Mouse (Mus musculus) kidney, adult 2 months (tissue): ENCODE measurements around the gene Fut11. TPM values are rescaled to one million over a fixed set of nuclear protein-coding genes. Genes with fewer than 3 reads are reported as not detected.

ENCODE experiments used
- DNase-seq: peaks from one replicate; pipeline ENCODE4 v3.0.0; 2021
- H3K27ac ChIP-seq: fragments of 200-500 bp; 2 replicates; pipeline ENCODE4 v1.5.1; 2012; ENCODE audit warnings: low read depth, low read length, control low read depth, inconsistent platforms; ENCODE audit not compliant: insufficient read depth
- H3K27me3 ChIP-seq: fragments of 200-500 bp; replicated peaks from 2 replicates; pipeline ENCODE4 v1.6.1; 2012; ENCODE audit warnings: mild to moderate bottlenecking, moderate library complexity, low read length, inconsistent platforms; ENCODE audit not compliant: control insufficient read depth, insufficient read depth
- H3K36me3 ChIP-seq: fragments of 200-500 bp; 2 replicates; pipeline ENCODE4 v1.6.1; 2012; ENCODE audit warnings: mild to moderate bottlenecking, moderate library complexity, low read length, inconsistent platforms; ENCODE audit not compliant: control insufficient read depth, insufficient read depth
- H3K4me1 ChIP-seq: fragments of 200-500 bp; 2 replicates; pipeline ENCODE4 v1.6.1; 2011; ENCODE audit warnings: low read length; ENCODE audit not compliant: control insufficient read depth, insufficient read depth
- H3K4me3 ChIP-seq: fragments of 200-500 bp; 2 replicates; pipeline ENCODE4 v1.5.1; 2011; ENCODE audit warnings: mild to moderate bottlenecking, low read depth, low read length, control low read depth; ENCODE audit not compliant: insufficient read depth
- CTCF ChIP-seq: fragments of 200-500 bp; conservative IDR thresholded peaks from 2 replicates; pipeline ENCODE4 v1.5.1; 2011; ENCODE audit warnings: low read depth, mild to moderate bottlenecking, control low read depth, low read length, moderate library complexity, mixed read lengths; ENCODE audit not compliant: insufficient read depth, insufficient read length
- POLR2A ChIP-seq: fragments of 200-500 bp; IDR thresholded peaks from one replicate; pipeline ENCODE4 v1.6.1; 2011; ENCODE audit warnings: low read depth, low read length, control low read depth
- WGBS: fragments of 180-500 bp; shearing (Covaris S2); methylation state at CpG from one replicate; pipeline ENCODE4 v1.1.7; 2018; 5-methylcytosine and 5-hydroxymethylcytosine counted together
- polyA plus RNA-seq: library from polyadenylated mRNA; depleted of rRNA; stranded (reverse); fragments of >200 nt; gene quantifications from 2 replicates; pipeline ENCODE4 v1.2.3, GENCODE M21; 2012; rRNA removed

Gene Fut11
- 7.9 and 11.2 TPM in 2 replicates for polyA plus RNA-seq

- peak; percentile 87 for DNase-seq
- 5% methylated on average over 110 of the region's 111 CpGs for WGBS
- Histone ChIP-seq H3K36me3 (peaks cover 4% of the 10 kb centered on the region; the same call in 1 of the 2 replicates), H3K27me3 (no peaks in the 10 kb centered on the region), H3K4me3 (peak within 1 kb of the TSS; percentile 69), H3K4me1 (peaks cover 15% of the 10 kb centered on the region; the same call in 1 of the 2 replicates), H3K27ac (peak within 1 kb of the TSS; percentile 80)
- TF ChIP-seq CTCF (no peak), POLR2A (peak; percentile 48)
Observed at GRCm38 (mm10) chr14:20694884-20695760, at the start of gene Fut11. TSS of gene Fut11 (plus strand) at chr14:20694968.

DNA sequence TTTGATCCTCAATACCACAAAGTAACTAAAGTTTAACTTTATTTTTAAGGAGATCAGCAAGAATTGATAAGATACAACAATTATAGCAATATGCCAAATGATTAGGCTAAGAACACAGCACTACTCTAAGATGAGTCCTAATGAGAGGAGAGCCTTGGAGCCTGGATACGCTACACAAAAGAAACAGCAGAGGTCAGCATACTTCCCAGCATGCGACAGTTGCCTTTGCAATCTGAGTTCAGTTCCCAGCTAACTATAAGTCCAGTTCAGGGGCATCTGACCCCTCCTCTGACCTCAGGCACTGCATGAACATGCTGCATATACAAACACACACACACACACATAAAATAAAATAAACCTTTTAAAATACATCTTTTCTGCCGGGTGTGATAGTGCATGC lies 49.2 kb upstream of the Fut11 start:
- H3K27ac ChIP-seq = no peak overlapping the region
- no peak overlapping the region for H3K4me3 ChIP-seq
- 41% methylated on average over 3 of the region's 3 CpGs for WGBS
- no peak for DNase-seq
- peaks cover 3% of the 10 kb centered on the region; the same call in 1 of the 2 replicates for H3K4me1 ChIP-seq
- TF ChIP-seq CTCF = peak; percentile 21; the same call in 1 of the 2 replicates
- no peak for TF ChIP-seq POLR2A
- H3K27me3 ChIP-seq = no peaks in the 10 kb centered on the region
- no peaks in the 10 kb centered on the region for H3K36me3 ChIP-seq

GRCm38 (mm10) chr14:20646381-20646780 lies 48.4 kb upstream of the Fut11 start:
- H3K4me3 ChIP-seq = no peak overlapping the region
- TF ChIP-seq POLR2A (no peak), CTCF (no peak)
- H3K36me3 ChIP-seq = no peaks in the 10 kb centered on the region
- H3K27ac ChIP-seq = no peak overlapping the region
- DNase-seq = no peak
- H3K4me1 ChIP-seq = peaks cover 3% of the 10 kb centered on the region; the same call in 1 of the 2 replicates
- no peaks in the 10 kb centered on the region for H3K27me3 ChIP-seq

DNA sequence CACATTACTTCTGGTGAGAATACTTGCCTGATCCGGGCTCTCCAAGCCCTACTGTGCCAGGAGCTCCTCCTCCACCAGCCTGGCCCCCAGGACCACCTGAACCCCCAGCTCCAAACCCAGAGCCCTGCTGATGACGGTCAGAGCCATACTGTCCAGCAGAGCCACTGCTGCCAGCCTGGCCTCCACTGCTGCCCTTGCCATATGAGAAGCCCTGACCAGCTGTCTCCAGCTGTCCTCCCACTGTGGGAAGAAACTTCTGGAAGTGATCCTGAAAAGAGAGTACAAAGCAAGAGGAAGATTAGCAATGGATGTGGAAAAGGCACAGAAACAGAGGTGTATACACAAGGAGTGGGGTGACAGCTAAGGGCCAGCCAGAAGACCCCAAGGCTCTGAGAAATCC lies 43.8 kb upstream of the Fut11 start:
- no peak for TF ChIP-seq CTCF
- no peak for TF ChIP-seq POLR2A
- Histone ChIP-seq H3K4me3 (no peak overlapping the region), H3K4me1 (no peaks in the 10 kb centered on the region), H3K27me3 (no peaks in the 10 kb centered on the region), H3K27ac (no peak overlapping the region), H3K36me3 (no peaks in the 10 kb centered on the region)
- no peak for DNase-seq
- WGBS = 80% methylated on average over 2 of the region's 2 CpGs

DNA sequence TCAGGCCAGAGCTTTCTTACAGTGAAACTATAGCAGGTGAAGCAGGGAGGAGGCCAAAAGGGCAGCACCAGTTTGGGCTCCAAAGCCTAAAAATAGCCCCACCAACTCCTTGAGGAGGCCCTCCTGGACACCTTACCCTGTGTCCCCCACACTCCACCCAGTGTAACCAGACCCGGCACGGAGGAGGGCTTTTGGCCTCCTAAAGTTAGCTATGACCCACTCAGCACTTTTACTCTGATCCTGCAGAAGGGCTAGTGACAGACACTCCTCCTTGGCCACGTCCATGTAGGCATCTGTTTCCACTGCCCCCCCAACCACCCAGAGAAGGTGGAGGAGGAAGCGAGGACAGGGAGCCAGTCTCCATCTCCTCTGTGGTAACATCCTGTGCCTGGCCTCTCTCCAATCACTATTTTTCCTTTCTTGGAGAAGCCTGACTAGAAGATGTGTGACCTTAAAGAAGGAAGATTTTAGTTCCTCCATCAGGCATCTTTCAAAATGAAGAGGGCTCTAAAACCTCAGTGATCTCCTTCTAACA lies 43.0 kb upstream of the Fut11 start:
- no peak for DNase-seq
- H3K27me3 ChIP-seq = no peaks in the 10 kb centered on the region
- no peaks in the 10 kb centered on the region for H3K4me1 ChIP-seq
- no peaks in the 10 kb centered on the region for H3K36me3 ChIP-seq
- H3K27ac ChIP-seq = no peak overlapping the region
- WGBS = 59% methylated on average over 4 of the region's 4 CpGs
- H3K4me3 ChIP-seq = no peak overlapping the region
- TF ChIP-seq POLR2A (no peak), CTCF (no peak)

- Histone ChIP-seq H3K4me1 (no peaks in the 10 kb centered on the region), H3K4me3 (no peak overlapping the region), H3K27ac (no peak overlapping the region), H3K27me3 (no peaks in the 10 kb centered on the region), H3K36me3 (no peaks in the 10 kb centered on the region)
- 67% methylated on average over 9 of the region's 9 CpGs for WGBS
- DNase-seq = no peak
- TF ChIP-seq POLR2A (no peak), CTCF (no peak)
Observed at GRCm38 (mm10) chr14:20654690-20655421, 39.9 kb upstream of the Fut11 start.

- DNase-seq = no peak
- no peak overlapping the region for H3K27ac ChIP-seq
- no peaks in the 10 kb centered on the region for H3K27me3 ChIP-seq
- H3K4me3 ChIP-seq = no peak overlapping the region
- no peaks in the 10 kb centered on the region for H3K36me3 ChIP-seq
- 55% methylated on average over 9 of the region's 9 CpGs for WGBS
- H3K4me1 ChIP-seq = no peaks in the 10 kb centered on the region
- TF ChIP-seq CTCF = no peak
- no peak for TF ChIP-seq POLR2A
Observed at GRCm38 (mm10) chr14:20655731-20656130, 39.0 kb upstream of the Fut11 start.
